Mouse (Mus musculus) neural tube, postnatal 0 days (tissue): ENCODE data around the gene Eya4. TPM values are rescaled to one million over a fixed set of nuclear protein-coding genes. Genes with fewer than 3 reads are reported as not detected.

ENCODE experiments used
- polyA plus RNA-seq: library from polyadenylated mRNA; unstranded; fragments of >200 nt; fragmentation: Nextera tagmentation; extraction: Ambion mirVana; gene quantifications from 2 replicates; pipeline ENCODE4 v1.2.1, GENCODE M21; 2015

Gene Eya4
- polyA plus RNA-seq, result 0.48 and 0.50 TPM in 2 replicates

DNA sequence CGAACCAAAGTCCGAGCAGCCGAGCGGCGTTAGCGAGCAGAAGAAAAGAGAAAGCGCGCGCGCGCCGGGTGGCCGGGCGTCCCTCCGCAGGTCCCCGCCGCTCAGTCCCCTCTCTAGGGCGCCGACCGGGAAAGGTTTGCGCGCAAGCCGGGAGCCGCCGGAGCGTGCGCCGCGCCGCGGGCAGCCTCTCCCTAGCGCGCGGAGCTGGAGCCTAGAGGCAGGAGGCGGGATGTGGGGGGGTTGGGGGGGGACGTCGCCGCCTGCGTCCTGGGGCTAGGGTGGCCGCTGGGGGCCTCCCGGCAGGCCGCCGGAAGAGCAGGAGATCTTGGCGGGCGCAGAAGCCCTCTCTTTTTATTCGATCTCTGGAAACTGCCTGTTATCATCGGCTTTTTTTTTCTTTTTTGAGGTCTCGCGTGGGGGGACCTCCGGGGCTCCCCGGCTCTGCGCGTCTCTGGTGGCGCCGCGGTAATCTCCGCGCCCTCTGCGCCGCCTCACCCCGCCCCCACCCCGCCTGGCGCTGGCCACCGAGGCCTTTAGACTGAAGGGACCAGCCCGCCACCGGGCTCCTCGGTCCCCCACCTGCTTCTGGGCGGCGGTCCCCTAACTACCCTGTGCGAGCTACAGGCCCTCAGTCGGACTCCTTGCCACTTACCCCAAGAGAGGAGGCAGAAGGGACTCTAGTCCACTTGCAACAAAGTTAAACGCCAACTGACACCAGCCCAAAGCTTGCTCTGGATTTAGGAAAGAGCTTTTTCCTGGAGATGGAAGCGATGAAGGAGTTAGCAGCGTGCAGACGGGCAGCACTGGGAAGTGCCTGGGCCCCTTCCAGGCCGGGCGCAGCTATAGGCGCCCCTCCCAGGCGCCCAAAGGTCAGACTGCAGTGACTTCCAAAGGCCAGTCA is at the start of gene Eya4:
Eya4 (minus strand) TSS at position 776 of the 901 bp plus-strand sequence.

